Mouse (Mus musculus): ENCODE data around the gene Sytl1.

Gene Sytl1

DNA sequence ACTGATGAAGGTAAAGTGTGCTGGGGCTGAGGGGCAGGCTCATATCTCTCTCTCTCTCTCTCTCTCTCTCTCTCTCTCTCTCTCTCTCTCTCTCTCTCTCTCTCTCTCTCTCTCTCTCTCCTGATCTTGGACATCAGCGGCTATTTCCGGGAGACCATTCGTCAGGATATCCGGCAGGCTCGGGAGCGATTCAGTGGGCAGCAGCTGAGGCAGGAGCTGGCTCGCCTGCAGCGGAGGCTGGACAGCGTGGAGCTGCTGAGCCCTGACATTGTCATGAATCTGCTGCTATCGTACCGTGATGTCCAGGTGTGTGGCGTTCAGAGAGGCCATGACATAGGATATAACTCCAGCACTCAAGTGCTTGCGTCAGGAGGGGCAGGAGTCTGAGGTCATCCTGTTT, 19.4 kb downstream of the Sytl1 start:
- no peak for DNase-seq

- no peak for DNase-seq
Observed at GRCm38 (mm10) chr4:133242710-133243109, 20.2 kb downstream of the Sytl1 start.

- DNase-seq, result no peak
Observed at GRCm38 (mm10) chr4:133241910-133242309, 21.0 kb downstream of the Sytl1 start.

DNA sequence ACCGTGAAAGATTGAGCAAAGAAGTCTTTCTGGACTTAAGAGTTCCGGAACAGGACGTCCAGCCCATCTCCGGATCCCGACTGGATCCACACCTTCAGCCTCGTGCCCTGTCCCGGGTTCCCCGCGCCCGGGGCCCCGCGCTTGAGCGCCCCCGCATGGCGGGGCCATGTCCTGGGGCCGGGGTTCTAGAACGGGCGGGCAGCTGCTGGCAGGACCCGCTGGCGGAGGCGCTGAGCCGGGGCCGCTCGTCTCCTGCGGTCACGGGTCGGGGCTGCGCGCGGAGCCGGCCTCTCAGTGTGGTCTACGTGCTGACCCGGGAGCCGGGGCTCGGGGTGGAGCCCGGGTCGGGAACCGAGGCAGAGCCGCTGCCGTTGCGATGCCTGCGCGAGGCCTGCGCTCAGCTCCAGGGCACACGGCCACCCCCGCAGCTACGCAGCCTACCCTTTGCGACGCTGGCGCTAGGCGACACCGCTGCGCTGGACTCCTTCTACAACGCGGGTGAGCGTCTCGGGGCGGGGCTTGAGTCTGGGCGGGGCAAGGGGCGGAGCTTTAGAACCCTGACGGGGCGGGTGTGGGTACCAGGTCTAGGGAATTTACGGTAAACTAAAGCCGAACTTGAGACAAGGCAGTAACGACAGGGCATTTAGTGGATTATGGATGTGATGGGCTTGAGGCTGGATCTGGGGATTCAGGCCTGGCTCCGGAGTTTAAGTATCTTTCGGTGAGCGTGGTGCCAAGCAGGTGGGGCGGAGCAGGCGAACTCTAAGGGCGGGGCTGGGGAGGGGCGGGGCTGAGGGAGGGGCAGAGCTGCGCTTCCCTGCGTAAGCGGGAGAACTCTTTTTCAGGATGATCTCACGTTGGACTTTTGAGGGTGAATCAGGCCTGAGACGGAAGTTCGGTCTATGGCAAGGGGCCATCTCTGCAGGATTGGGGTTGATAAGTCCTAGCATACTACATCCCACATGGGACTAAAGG, 21.7 kb downstream of the Sytl1 start:
- peak; percentile 86 for DNase-seq

GRCm38 (mm10) chr4:133240490-133240921, 22.4 kb downstream of the Sytl1 start, which contains the start of gene Map3k6:
Gene Map3k6, plus strand, starts transcription at chr4:133240818.
- no peak for DNase-seq

DNA sequence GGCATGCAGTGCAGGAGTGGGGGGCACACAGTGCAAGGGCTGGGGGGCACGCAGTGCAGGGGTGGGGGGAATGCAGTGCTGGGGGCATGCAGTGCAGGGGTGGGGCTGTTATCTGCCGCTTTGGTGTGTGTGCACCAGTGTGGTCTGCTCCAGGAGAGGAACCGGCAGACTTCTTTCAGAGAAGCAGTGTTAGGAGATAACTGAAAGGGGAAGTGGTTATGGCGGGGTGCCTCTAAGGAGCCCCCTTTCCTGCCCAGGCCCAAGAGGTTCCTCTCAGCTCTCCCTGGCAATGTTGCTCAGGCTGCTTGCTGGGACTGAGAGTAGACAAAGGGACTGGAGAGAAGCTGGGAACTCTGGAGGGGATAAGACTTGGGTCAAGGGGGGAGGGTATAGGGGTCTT, 25.0 kb downstream of the Sytl1 start:
- DNase-seq, result no peak

DNA sequence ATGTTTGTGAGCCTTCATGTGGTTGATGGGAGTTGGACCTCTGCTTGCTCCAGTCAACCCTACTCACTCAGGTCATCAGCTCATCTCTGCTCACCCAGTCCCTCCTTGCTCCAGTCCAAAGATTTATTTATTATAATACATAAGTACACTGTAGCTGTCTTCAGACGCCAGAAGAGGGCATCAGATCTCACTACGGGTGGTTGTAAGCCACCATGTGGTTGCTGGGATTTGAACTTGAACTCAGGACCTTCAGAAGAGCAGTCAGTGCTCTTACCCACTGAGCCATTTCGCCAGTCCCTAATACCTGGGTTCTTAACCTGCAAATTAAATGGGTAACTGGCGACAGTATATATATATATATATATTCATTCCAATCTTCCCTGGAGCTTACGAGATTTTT, 27.5 kb downstream of the Sytl1 start:
- DNase-seq, result no peak

- DNase-seq, result no peak
Observed at GRCm38 (mm10) chr4:133234771-133235170, 28.1 kb downstream of the Sytl1 start.

DNA sequence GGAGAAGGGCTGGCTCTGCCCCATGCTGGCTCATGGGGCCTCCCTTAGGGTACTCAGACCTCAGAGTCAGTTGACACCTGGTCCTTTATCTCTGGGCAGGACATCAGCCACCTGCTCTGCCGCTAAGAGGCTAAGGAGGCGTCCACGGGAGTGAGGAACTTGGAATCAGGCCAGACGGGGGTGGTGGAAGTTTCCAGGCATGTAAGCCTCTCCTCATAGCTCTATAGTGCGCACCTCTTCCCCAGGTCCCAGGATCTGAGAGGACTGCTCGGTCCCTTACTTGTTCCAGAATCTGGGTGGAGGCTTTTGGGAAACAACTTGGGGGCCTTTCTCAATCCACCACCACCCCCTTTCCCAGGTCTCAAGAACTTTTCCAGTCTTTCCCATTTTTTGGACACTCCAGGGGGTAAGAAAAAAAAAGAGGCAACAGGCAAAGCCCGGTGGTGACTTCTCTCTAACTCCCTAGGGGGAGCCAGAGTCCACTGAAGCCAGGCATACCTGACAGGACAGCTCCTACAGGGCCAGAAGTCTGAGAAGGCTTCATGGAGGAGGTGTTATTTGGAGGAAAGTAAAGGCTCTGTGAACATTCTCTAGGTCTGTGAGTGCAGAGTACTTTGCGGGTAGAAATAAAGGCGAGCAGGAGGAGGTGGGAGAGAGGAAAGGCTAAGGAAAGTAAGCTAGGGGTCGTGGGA, 29.5 kb downstream of the Sytl1 start:
- DNase-seq, result no peak

DNA sequence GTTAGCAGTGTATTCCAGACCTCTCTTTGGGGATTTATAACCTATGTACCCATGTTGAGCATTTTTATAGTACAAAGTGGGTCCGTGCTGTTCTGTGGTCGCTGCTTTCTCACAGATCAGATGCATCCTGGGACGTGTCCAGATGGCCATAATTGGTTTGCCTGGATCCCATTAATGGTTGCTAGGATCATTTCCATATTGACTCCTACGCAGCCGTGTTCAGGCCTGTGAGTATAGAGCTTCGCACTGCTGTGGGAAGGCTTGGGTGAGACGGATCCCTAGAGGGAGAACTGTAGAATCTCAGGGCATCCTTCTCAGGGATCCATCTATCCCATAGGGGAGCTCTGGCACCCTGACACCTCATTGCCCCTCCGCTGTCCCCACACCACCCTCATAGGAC, 33.3 kb downstream of the Sytl1 start:
- DNase-seq, result no peak

DNA sequence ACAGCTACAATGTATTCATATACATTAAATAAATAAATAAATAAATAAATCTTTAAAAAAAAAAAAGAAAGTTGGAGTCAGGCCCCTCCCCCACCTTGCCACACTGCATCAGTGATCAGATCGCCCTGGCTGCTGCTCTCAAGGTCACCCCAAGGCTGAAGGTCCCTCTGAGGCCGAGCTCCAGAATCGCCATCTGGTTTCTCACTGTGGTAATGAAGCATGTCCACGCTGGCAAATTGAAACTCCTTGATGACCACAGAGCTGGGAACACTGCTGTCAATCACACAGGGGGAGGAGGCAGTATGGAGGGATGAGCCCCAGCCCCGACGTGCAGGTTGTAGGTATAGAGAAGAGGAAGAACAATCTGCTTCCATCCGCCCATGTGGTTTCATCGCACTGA, 35.3 kb downstream of the Sytl1 start:
- DNase-seq, result no peak

DNA sequence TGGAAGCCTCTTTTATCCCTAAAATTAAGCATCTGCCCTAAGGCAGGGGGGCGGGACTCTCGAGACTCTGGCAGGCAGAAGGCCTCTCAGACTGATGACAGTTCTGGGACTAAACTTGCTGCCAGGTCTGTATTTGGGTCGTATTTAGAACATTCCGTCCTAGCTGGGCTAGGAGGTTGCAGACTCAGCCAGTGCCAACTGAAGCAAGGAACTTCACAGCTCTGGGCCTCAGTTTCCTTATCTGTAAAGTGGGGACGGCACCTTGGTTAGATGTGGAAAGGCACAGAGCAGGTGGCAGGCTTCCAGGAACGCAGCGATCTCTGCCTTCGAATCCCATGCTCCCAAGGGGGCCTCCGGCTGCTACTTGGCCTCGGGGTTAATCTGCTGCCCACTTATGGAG, 36.8 kb downstream of the Sytl1 start:
- no peak for DNase-seq

GRCm38 (mm10) chr4:133223875-133224274, 39.0 kb downstream of the Sytl1 start:
- DNase-seq, result no peak

DNA sequence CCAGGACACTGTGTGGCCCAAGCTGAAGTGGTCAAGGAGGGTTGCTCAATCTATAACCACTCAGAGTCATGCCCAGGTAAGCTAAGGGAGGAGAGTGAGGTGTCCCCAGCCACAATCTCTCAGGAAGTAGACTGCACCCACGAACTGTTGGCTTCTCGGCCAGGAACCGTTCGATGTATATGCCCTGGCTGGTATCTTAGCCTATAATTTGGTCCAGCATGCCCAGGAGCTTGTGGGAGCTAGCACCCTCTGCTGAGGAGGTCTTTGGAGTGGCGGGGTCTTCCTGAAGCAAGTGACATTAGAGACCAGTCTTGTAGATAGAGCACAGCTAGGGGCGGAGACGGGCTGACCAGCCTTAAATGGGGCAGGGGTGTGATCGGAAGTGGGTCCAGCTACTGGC, 41.2 kb downstream of the Sytl1 start:
- no peak for DNase-seq

DNA sequence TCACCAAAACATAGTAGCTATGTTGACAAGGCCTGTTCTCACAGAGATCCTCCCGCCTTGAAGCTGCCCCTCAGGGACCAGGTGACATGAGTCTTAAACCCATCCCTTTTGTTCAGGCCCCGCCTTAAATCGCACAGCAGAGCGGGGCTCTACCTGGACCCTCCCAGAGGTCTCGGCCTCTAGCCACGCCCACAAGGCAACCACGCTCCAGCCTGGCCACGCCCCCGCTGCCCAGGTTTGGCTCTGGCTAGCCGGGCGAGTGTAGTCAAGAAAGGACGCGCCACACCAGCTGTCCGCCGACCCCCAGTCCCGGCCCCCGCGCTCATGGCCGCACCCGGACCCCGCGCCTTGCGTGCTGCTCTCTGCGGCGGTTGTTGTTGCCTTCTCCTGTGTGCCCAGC, 42.3 kb downstream of the Sytl1 start:
- DNase-seq, result no peak

DNA sequence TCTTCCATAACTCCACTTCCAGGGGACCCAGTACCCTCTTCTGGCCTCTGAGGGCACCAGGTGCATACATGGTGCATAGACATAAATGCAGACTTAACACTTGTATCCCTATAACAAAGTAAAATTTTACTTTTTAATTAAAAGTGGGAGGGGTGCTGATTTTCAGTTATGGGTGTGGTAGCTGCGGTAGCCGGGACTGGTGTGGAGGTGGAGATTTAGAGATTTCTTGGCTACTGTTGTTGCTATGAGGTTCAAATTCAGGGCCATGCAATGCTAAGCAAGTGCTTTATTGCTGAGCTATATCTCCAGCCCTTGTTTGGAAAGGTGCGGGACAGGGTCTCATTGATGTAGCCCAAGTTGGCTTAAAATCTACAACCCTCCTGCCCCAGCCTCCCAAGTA, 44.2 kb downstream of the Sytl1 start:
- DNase-seq, result no peak

- no peak for DNase-seq
Observed at GRCm38 (mm10) chr4:133217641-133218040, 45.3 kb downstream of the Sytl1 start.

- DNase-seq, result no peak
Observed at GRCm38 (mm10) chr4:133213661-133214060, 49.3 kb downstream of the Sytl1 start.

DNA sequence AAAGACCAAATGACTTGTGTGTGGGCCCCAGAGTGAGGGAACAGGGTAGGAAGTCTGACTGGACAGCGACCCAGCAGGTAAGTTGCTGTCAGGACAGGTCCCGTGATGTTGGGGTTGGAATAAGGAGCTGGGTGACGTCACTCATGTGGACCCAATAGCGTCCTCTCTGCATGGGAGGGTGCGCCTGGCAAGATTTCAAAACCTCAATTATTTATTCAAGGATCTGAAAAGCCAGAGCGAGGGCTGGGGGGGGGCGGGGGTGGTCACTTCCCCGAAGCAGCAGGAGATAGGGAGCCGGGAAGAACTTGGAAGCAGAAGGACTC, 49.7 kb downstream of the Sytl1 start:
- DNase-seq, result no peak

DNA sequence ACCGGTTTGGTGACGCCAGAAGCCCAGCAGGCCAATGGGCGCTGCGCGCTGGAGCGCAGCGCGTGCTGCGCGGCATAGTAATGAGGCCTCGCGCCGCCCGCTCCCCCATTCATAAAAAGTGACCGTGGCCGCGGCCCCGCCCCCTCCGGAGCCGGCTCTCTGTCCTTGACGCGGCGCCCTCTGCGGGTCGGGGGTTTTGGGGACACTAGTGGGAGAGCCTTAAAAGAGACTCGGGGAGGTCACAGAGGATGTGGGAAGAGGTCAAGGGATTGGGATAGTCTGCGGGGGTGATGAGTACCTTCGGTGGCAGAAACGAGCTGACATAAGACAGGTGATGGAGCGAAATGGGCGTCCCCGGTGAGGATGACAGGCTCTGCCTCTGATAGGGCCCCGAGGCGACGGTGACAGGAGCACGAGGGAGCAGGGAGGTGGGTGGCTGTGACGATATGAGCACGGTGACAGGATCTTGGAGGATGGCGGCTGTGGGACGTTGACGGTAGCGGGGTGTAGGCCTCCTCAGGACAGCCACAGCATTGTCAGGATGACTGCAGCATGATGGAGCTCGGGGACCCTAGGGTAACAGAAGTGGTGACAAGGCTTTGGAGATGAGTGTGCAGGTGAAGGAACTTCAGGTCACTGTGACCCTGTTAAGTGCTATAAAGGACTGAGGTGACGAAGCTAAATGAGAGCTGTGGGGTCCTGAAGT, 50.2 kb downstream of the Sytl1 start:
- DNase-seq, result peak; percentile 86

- DNase-seq, result peak; percentile 56
Observed at GRCm38 (mm10) chr4:133211751-133212561, 51.0 kb downstream of the Sytl1 start, which contains the start of the genes Cd164l2 and Gpr3. Gene Cd164l2, plus strand, starts transcription at chr4:133212131. Gene Gpr3, minus strand, starts transcription at chr4:133212536.

DNA sequence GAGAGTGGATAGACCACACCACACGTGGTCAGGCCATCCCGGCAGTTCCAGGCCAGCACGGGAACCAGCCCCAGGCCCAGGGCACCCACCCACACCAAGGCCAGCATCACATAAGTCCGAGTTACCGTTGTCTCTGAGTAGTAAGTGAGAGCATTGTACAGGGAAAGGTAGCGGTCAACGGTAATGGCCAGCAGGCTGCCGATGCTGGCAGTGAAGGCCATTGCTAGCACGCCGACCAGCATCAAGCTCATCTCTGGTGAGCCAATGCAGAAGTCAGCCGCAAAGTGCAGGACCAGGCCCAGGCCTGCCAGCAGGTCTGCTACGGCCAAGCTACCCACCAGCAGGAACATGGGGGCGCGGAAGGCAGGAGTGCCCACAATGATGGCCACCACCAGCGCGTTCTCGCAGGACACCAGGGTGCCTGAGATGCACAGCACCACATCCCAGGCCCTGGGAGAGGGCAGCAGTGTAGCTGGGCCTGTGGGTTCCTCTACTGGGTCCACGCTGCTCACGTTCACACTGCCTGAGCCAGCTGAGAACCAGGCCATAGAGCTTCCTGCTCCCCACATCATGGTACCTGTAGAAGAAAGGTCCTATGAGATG, 52.0 kb downstream of the Sytl1 start:
- DNase-seq, result no peak
